Mouse (Mus musculus): ENCODE measurements around the gene Gnptab. TPM values are rescaled to one million over a fixed set of nuclear protein-coding genes. Genes with fewer than 3 reads are reported as not detected.

Gnptab gene
- polyA plus RNA-seq, 1 experiment from 2014 or later = 12.2 TPM

DNA sequence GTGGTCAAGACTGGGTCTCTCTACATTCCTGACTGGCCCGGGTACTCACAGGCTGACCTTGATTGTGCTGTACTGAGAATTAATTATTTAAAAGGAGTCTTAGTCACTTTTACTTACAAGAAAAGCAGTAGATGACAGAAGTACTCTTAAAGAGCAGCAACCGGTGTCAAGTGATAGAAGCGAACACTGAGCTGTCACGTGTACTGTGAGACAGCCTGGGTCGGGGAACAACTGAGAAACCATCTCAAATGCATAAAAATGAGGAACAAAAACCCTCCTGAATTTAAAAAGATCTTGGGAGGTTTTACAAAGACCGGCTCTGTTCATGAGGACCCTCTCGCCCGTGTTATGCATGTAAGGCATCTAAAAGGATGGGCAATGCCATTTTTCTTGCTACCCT lies 113.7 kb downstream of the Gnptab start:
- Histone ChIP-seq H3K27ac (replicated peaks) (no peak overlapping the region), H3K9ac (replicated peaks) (no peak overlapping the region), H3K4me1 (peaks cover 4% of the 10 kb centered on the region; the same call in 1 of the 2 replicates), H3K9me3 (no peaks in the 10 kb centered on the region), H3K27me3 (no peaks in the 10 kb centered on the region), H3K4me2 (replicated peaks) (no peak overlapping the region), H3K4me3 (no peak overlapping the region), H3K36me3 (no peaks in the 10 kb centered on the region)
- no peak for ATAC-seq (ENCODE audit: low FRiP score, low read depth)
- 79% methylated on average over 8 of the region's 8 CpGs for WGBS

- peaks cover 4% of the 10 kb centered on the region; the same call in 1 of the 2 replicates for H3K4me1 ChIP-seq
- 82% methylated on average over 4 of the region's 4 CpGs for WGBS
- no peak overlapping the region for H3K4me2 ChIP-seq (replicated peaks)
- no peak overlapping the region for H3K9ac ChIP-seq (replicated peaks)
- no peaks in the 10 kb centered on the region for H3K27me3 ChIP-seq
- no peak overlapping the region for H3K4me3 ChIP-seq
- no peak for ATAC-seq (ENCODE audit: low FRiP score, low read depth)
- H3K36me3 ChIP-seq = no peaks in the 10 kb centered on the region
- no peaks in the 10 kb centered on the region for H3K9me3 ChIP-seq
- no peak overlapping the region for H3K27ac ChIP-seq (replicated peaks)
Measured at GRCm38 (mm10) chr10:88494959-88495587, 116.1 kb downstream of the Gnptab start.

Other genes with a start within 250 kb of the Gnptab start
- gene Parpbp, start 232.2 kb upstream of the Gnptab start, polyA plus RNA-seq (2016; fragmentation: Nextera tagmentation; extraction: Ambion mirVana) = 11.4 and 11.8 TPM in 2 replicates
- 72.1 and 82.2 TPM in 2 replicates for gene Nup37, start 232.1 kb upstream of the Gnptab start, polyA plus RNA-seq (2016; fragmentation: Nextera tagmentation; extraction: Ambion mirVana)
- 43.5 and 44.6 TPM in 2 replicates for gene Washc3, start 178.0 kb upstream of the Gnptab start, polyA plus RNA-seq (2016; fragmentation: Nextera tagmentation; extraction: Ambion mirVana)
- 0.80 and 0.84 TPM in 2 replicates for gene Dram1, start 52 bp upstream of the Gnptab start, polyA plus RNA-seq (2016; fragmentation: Nextera tagmentation; extraction: Ambion mirVana)
- 0.25 TPM in 1 of 2 replicates, not detected in the other for gene Sycp3, start 80.4 kb downstream of the Gnptab start, polyA plus RNA-seq (2016; fragmentation: Nextera tagmentation; extraction: Ambion mirVana)
- 15.5 and 16.4 TPM in 2 replicates for gene Chpt1, start 124.9 kb downstream of the Gnptab start, polyA plus RNA-seq (2016; fragmentation: Nextera tagmentation; extraction: Ambion mirVana)
- 1.9 and 2.1 TPM in 2 replicates for gene Mybpc1, start 226.0 kb downstream of the Gnptab start, polyA plus RNA-seq (2016; fragmentation: Nextera tagmentation; extraction: Ambion mirVana)

Data from midbrain, embryonic 12.5 days (tissue).